Mouse (Mus musculus) kidney, postnatal 0 days (tissue): ENCODE data around the gene Wdr90. TPM values are rescaled to one million over a fixed set of nuclear protein-coding genes. Genes with fewer than 3 reads are reported as not detected.
A peak's percentile ranks its signal among the peaks of the same experiment; 100 is the strongest.

Source experiments
- ATAC-seq: fragments of 200-750 bp; cut with Nextera tagmentation; replicated peaks from 2 replicates; pipeline ENCODE4 v1.8.0; 2017; ENCODE audit warnings: low read depth, moderate number of reproducible peaks, moderate TSS enrichment, moderate library complexity; ENCODE audit not compliant: low FRiP score
- DNase-seq: peaks from one replicate; pipeline ENCODE4 v3.0.0-alpha.2; 2016; ENCODE audit warnings: low spot score
- H3K27ac ChIP-seq: fragments of 300-500 bp; sonication (generic); 2 replicates; pipeline ENCODE4 v1.5.1; 2014; ENCODE audit warnings: mild to moderate bottlenecking
- H3K27me3 ChIP-seq: fragments of 300-500 bp; sonication (generic); 2 replicates; pipeline ENCODE4 v1.6.1; 2014; ENCODE audit warnings: low read length, mixed read lengths; ENCODE audit not compliant: insufficient read depth
- H3K36me3 ChIP-seq: fragments of 300-500 bp; sonication (generic); 2 replicates; pipeline ENCODE4 v1.6.1; 2014; ENCODE audit warnings: low read length, mixed read lengths; ENCODE audit not compliant: insufficient read depth
- H3K4me1 ChIP-seq: fragments of 300-500 bp; sonication (generic); replicated peaks from 2 replicates; pipeline ENCODE4 v1.6.1; 2014; ENCODE audit warnings: antibody characterized with exemption, low read length, mixed read lengths; ENCODE audit not compliant: insufficient read depth
- H3K4me2 ChIP-seq: fragments of 300-500 bp; sonication (generic); 2 replicates; pipeline ENCODE4 v1.6.1; 2014; ENCODE audit warnings: mild to moderate bottlenecking, low read length, moderate library complexity, mixed read lengths
- H3K4me3 ChIP-seq: fragments of 300-500 bp; sonication (generic); replicated peaks from 2 replicates; pipeline ENCODE4 v1.5.1; 2014; ENCODE audit warnings: low read depth, low read length
- H3K9ac ChIP-seq: fragments of 300-500 bp; sonication (generic); 2 replicates; pipeline ENCODE4 v1.6.1; 2014; ENCODE audit warnings: low read depth, low read length
- H3K9me3 ChIP-seq: fragments of 300-500 bp; sonication (generic); replicated peaks from 2 replicates; pipeline ENCODE4 v1.6.1; 2016; ENCODE audit warnings: low read length, inconsistent platforms, mixed read lengths
- CTCF ChIP-seq: IDR thresholded peaks from 2 replicates; pipeline ENCODE4 v1.5.1; 2016; ENCODE audit warnings: antibody characterized with exemption, low read depth, mild to moderate bottlenecking, moderate library complexity
- WGBS: fragments of 180-500 bp; shearing (Covaris S2); extraction: QIAGEN DNeasy Blood & Tissue Kit; methylation state at CpG from one replicate; pipeline ENCODE4 v1.1.7; 2014; 5-methylcytosine and 5-hydroxymethylcytosine counted together
- polyA plus RNA-seq: library from polyadenylated mRNA; unstranded; fragments of >200 nt; fragmentation: Nextera tagmentation; extraction: Ambion mirVana; gene quantifications from 2 replicates; pipeline ENCODE4 v1.2.1, GENCODE M21; 2015

Wdr90 gene
- polyA plus RNA-seq, result 10.6 and 10.7 TPM in 2 replicates

- Histone ChIP-seq H3K36me3 (no peaks in the 10 kb centered on the region), H3K9ac (peak within 1 kb of the TSS; percentile 71), H3K4me3 (peak within 1 kb of the TSS; percentile 65), H3K4me1 (peaks cover 5% of the 10 kb centered on the region), H3K27me3 (no peaks in the 10 kb centered on the region), H3K4me2 (peak within 1 kb of the TSS; percentile 96), H3K9me3 (no peaks in the 10 kb centered on the region), H3K27ac (peak within 1 kb of the TSS; percentile 82)
- DNase-seq, result peak; percentile 95
- peak; percentile 30; the same call in 1 of the 2 replicates for TF ChIP-seq CTCF
- peak; percentile 86 for ATAC-seq
- WGBS, result 2% methylated on average over 65 of the region's 65 CpGs
These were observed at the start of gene Wdr90 for GRCm38 (mm10) chr17:25860832-25861703. Gene Wdr90, minus strand, starts transcription at chr17:25861501.

- H3K4me3 ChIP-seq, result no peak overlapping the region
- H3K9me3 ChIP-seq, result no peaks in the 10 kb centered on the region
- ATAC-seq (no peak), DNase-seq (no peak)
- no peaks in the 10 kb centered on the region for H3K27me3 ChIP-seq
- no peaks in the 10 kb centered on the region for H3K36me3 ChIP-seq
- TF ChIP-seq CTCF, result no peak
- H3K4me2 ChIP-seq, result no peak overlapping the region
- no peak overlapping the region for H3K9ac ChIP-seq
- 83% methylated on average over 2 of the region's 2 CpGs for WGBS
- no peak overlapping the region for H3K27ac ChIP-seq
- no peaks in the 10 kb centered on the region for H3K4me1 ChIP-seq
These were observed 46.3 kb upstream of the Wdr90 start for GRCm38 (mm10) chr17:25907640-25908039.

GRCm38 (mm10) chr17:25903061-25903460 is 41.8 kb upstream of the Wdr90 start:
- H3K4me2 ChIP-seq, result no peak overlapping the region
- no peak overlapping the region for H3K4me3 ChIP-seq
- TF ChIP-seq CTCF, result no peak
- no peaks in the 10 kb centered on the region for H3K27me3 ChIP-seq
- H3K4me1 ChIP-seq, result no peaks in the 10 kb centered on the region
- H3K9ac ChIP-seq, result no peak overlapping the region
- no peak overlapping the region for H3K27ac ChIP-seq
- no peaks in the 10 kb centered on the region for H3K9me3 ChIP-seq
- no peaks in the 10 kb centered on the region for H3K36me3 ChIP-seq
- WGBS, result 82% methylated on average over 3 of the region's 3 CpGs
- DNase-seq, result no peak
- ATAC-seq, result no peak

GRCm38 (mm10) chr17:25900193-25900592 is 38.9 kb upstream of the Wdr90 start:
- Histone ChIP-seq H3K9ac (no peak overlapping the region), H3K9me3 (no peaks in the 10 kb centered on the region), H3K4me2 (no peak overlapping the region), H3K4me1 (no peaks in the 10 kb centered on the region), H3K27ac (no peak overlapping the region), H3K27me3 (no peaks in the 10 kb centered on the region), H3K4me3 (no peak overlapping the region), H3K36me3 (0 out of 2 replicates have a peak, but pooled peaks cover 4% of the 10 kb centered on the region)
- ATAC-seq (no peak), DNase-seq (no peak)
- no peak for TF ChIP-seq CTCF
- 96% methylated on average over 1 of the region's 1 CpGs for WGBS

- ATAC-seq, result no peak
- Histone ChIP-seq H3K4me3 (no peak overlapping the region), H3K9ac (no peak overlapping the region), H3K9me3 (no peaks in the 10 kb centered on the region), H3K4me2 (no peak overlapping the region), H3K27ac (peak overlapping the region; percentile 42; the same call in 1 of the 2 replicates), H3K36me3 (0 out of 2 replicates have a peak, but pooled peaks cover 4% of the 10 kb centered on the region), H3K4me1 (no peaks in the 10 kb centered on the region), H3K27me3 (no peaks in the 10 kb centered on the region)
- DNase-seq, result no peak
- WGBS, result 49% methylated on average over 12 of the region's 12 CpGs
- TF ChIP-seq CTCF, result no peak
These were observed 34.6 kb upstream of the Wdr90 start for GRCm38 (mm10) chr17:25895891-25896290.

- DNase-seq, result peak; percentile 43
- Histone ChIP-seq H3K4me3 (no peak overlapping the region), H3K36me3 (0 out of 2 replicates have a peak, but pooled peaks cover 4% of the 10 kb centered on the region), H3K4me1 (no peaks in the 10 kb centered on the region), H3K9ac (no peak overlapping the region), H3K4me2 (no peak overlapping the region), H3K27ac (peak overlapping the region; percentile 42; the same call in 1 of the 2 replicates), H3K9me3 (no peaks in the 10 kb centered on the region), H3K27me3 (no peaks in the 10 kb centered on the region)
- no peak for TF ChIP-seq CTCF
- WGBS, result 23% methylated on average over 2 of the region's 2 CpGs
- no peak for ATAC-seq
These were observed 34.1 kb upstream of the Wdr90 start for GRCm38 (mm10) chr17:25895415-25895814.
